Mouse (Mus musculus) hindbrain, embryonic 14.5 days (tissue): ENCODE data around the gene Parvb. TPM values are rescaled to one million over a fixed set of nuclear protein-coding genes. Genes with fewer than 3 reads are reported as not detected.
"Not testable (repeated sequence)": the region's sequence is repeated elsewhere in the genome, so short reads cannot be mapped to it uniquely, and the experiment has no call there.

Source experiments
- ATAC-seq: fragments of 200-750 bp; cut with Nextera tagmentation; 2 replicates; pipeline ENCODE4 v1.8.0; 2017; ENCODE audit warnings: moderate number of reproducible peaks, mild to moderate bottlenecking, moderate TSS enrichment, moderate library complexity; ENCODE audit not compliant: low FRiP score
- DNase-seq: peaks from one replicate; pipeline ENCODE4 v3.0.0-alpha.2; 2015; ENCODE audit warnings: low spot score
- H3K27ac ChIP-seq: fragments of 300-500 bp; sonication (generic); 2 replicates; pipeline ENCODE4 v1.5.1; 2014; ENCODE audit warnings: mild to moderate bottlenecking, moderate library complexity
- H3K27me3 ChIP-seq: fragments of 300-500 bp; sonication (generic); 2 replicates; pipeline ENCODE4 v1.6.1; 2014; ENCODE audit warnings: mild to moderate bottlenecking, low read length, mixed read lengths; ENCODE audit not compliant: control insufficient read depth, insufficient read depth
- H3K36me3 ChIP-seq: fragments of 300-500 bp; sonication (generic); replicated peaks from 2 replicates; pipeline ENCODE4 v1.6.1; 2014; ENCODE audit not compliant: control insufficient read depth, insufficient read depth
- H3K4me1 ChIP-seq: fragments of 300-500 bp; sonication (generic); replicated peaks from 2 replicates; pipeline ENCODE4 v1.6.1; 2014; ENCODE audit warnings: antibody characterized with exemption, low read length, mixed read lengths; ENCODE audit not compliant: control insufficient read depth, insufficient read depth
- H3K4me2 ChIP-seq: fragments of 300-500 bp; sonication (generic); replicated peaks from 2 replicates; pipeline ENCODE4 v1.6.1; 2014; ENCODE audit warnings: mild to moderate bottlenecking, moderate library complexity
- H3K4me3 ChIP-seq: fragments of 300-500 bp; sonication (generic); replicated peaks from 2 replicates; pipeline ENCODE4 v1.5.1; 2014; ENCODE audit warnings: mild to moderate bottlenecking, low read length
- H3K9ac ChIP-seq: fragments of 300-500 bp; sonication (generic); 2 replicates; pipeline ENCODE4 v1.6.1; 2014
- H3K9me3 ChIP-seq: fragments of 300-500 bp; sonication (generic); 2 replicates; pipeline ENCODE4 v1.6.1; 2016; ENCODE audit warnings: low read length; ENCODE audit not compliant: control insufficient read depth
- WGBS: fragments of 180-500 bp; shearing (Covaris S2); extraction: QIAGEN DNeasy Blood & Tissue Kit; methylation state at CpG from one replicate; pipeline ENCODE4 v1.1.7; 2014; 5-methylcytosine and 5-hydroxymethylcytosine counted together
- polyA plus RNA-seq: library from polyadenylated mRNA; unstranded; fragments of >200 nt; fragmentation: Nextera tagmentation; extraction: Ambion mirVana; gene quantifications from 2 replicates; pipeline ENCODE4 v1.2.1, GENCODE M21; 2014

Parvb gene
- polyA plus RNA-seq, 1 experiment from 2014 or later, result 4.1 TPM

GRCm38 (mm10) chr15:84276066-84276465 lies 44.2 kb downstream of the Parvb start:
- no peak overlapping the region for H3K4me2 ChIP-seq
- H3K9me3 ChIP-seq, result no peaks in the 10 kb centered on the region
- DNase-seq (no peak), ATAC-seq (no peak)
- 86% methylated on average over 4 of the region's 4 CpGs for WGBS
- 0 out of 2 replicates have a peak, but pooled peaks cover 4% of the 10 kb centered on the region for H3K4me1 ChIP-seq
- H3K27ac ChIP-seq, result no peak overlapping the region
- no peak overlapping the region for H3K9ac ChIP-seq
- H3K4me3 ChIP-seq, result no peak overlapping the region
- no peaks in the 10 kb centered on the region for H3K27me3 ChIP-seq
- H3K36me3 ChIP-seq, result no peaks in the 10 kb centered on the region

- Histone ChIP-seq H3K9ac (no peak overlapping the region), H3K4me2 (no peak overlapping the region), H3K36me3 (no peaks in the 10 kb centered on the region), H3K4me3 (no peak overlapping the region), H3K9me3 (no peaks in the 10 kb centered on the region), H3K27me3 (no peaks in the 10 kb centered on the region), H3K4me1 (0 out of 2 replicates have a peak, but pooled peaks cover 4% of the 10 kb centered on the region), H3K27ac (no peak overlapping the region)
- ATAC-seq (no peak), DNase-seq (no peak)
- 78% methylated on average over 7 of the region's 7 CpGs for WGBS
Measured at GRCm38 (mm10) chr15:84278091-84278490, 46.2 kb downstream of the Parvb start.

GRCm38 (mm10) chr15:84278656-84279055 lies 46.8 kb downstream of the Parvb start:
- H3K4me2 ChIP-seq, result no peak overlapping the region
- DNase-seq, result no peak
- 0 out of 2 replicates have a peak, but pooled peaks cover 4% of the 10 kb centered on the region for H3K4me1 ChIP-seq
- H3K27me3 ChIP-seq, result no peaks in the 10 kb centered on the region
- 0 out of 2 replicates have a peak overlapping the region, but pooled peaks have one; percentile 27 for H3K27ac ChIP-seq
- H3K36me3 ChIP-seq, result no peaks in the 10 kb centered on the region
- H3K9me3 ChIP-seq, result no peaks in the 10 kb centered on the region
- ATAC-seq, result peak; percentile 48; the same call in 1 of the 2 replicates
- H3K9ac ChIP-seq, result no peak overlapping the region
- H3K4me3 ChIP-seq, result no peak overlapping the region
- 30% methylated on average over 7 of the region's 7 CpGs for WGBS

GRCm38 (mm10) chr15:84280309-84280708 lies 48.5 kb downstream of the Parvb start:
- ATAC-seq (no peak), DNase-seq (no peak)
- H3K9me3 ChIP-seq, result no peaks in the 10 kb centered on the region
- no peak overlapping the region for H3K4me3 ChIP-seq
- H3K36me3 ChIP-seq, result no peaks in the 10 kb centered on the region
- H3K27ac ChIP-seq, result no peak overlapping the region
- H3K9ac ChIP-seq, result no peak overlapping the region
- no peaks in the 10 kb centered on the region for H3K27me3 ChIP-seq
- 0 out of 2 replicates have a peak, but pooled peaks cover 4% of the 10 kb centered on the region for H3K4me1 ChIP-seq
- no peak overlapping the region for H3K4me2 ChIP-seq
- 86% methylated on average over 8 of the region's 8 CpGs for WGBS

- Histone ChIP-seq H3K27ac (no peak overlapping the region), H3K9me3 (no peaks in the 10 kb centered on the region), H3K4me2 (no peak overlapping the region), H3K36me3 (no peaks in the 10 kb centered on the region), H3K4me3 (no peak overlapping the region), H3K27me3 (no peaks in the 10 kb centered on the region), H3K4me1 (0 out of 2 replicates have a peak, but pooled peaks cover 4% of the 10 kb centered on the region), H3K9ac (no peak overlapping the region)
- 88% methylated on average over 11 of the region's 11 CpGs for WGBS
- DNase-seq (no peak), ATAC-seq (no peak)
Measured at GRCm38 (mm10) chr15:84280712-84281347, 49.0 kb downstream of the Parvb start.

- H3K27ac ChIP-seq, result no peak overlapping the region
- H3K27me3 ChIP-seq, result no peaks in the 10 kb centered on the region
- DNase-seq (no peak), ATAC-seq (no peak)
- no peak overlapping the region for H3K4me2 ChIP-seq
- 73% methylated on average over 20 of the region's 20 CpGs for WGBS
- H3K9ac ChIP-seq, result no peak overlapping the region
- 0 out of 2 replicates have a peak, but pooled peaks cover 4% of the 10 kb centered on the region for H3K4me1 ChIP-seq
- H3K9me3 ChIP-seq, result no peaks in the 10 kb centered on the region
- no peak overlapping the region for H3K4me3 ChIP-seq
- H3K36me3 ChIP-seq, result no peaks in the 10 kb centered on the region
Measured at GRCm38 (mm10) chr15:84282206-84283085, 50.6 kb downstream of the Parvb start.

- no peak overlapping the region for H3K4me3 ChIP-seq
- H3K9ac ChIP-seq, result no peak overlapping the region
- H3K27ac ChIP-seq, result no peak overlapping the region
- ATAC-seq (no peak), DNase-seq (no peak)
- no peaks in the 10 kb centered on the region for H3K36me3 ChIP-seq
- no peaks in the 10 kb centered on the region for H3K9me3 ChIP-seq
- no peak overlapping the region for H3K4me2 ChIP-seq
- H3K4me1 ChIP-seq, result no peaks in the 10 kb centered on the region
- 68% methylated on average over 5 of the region's 5 CpGs for WGBS
- no peaks in the 10 kb centered on the region for H3K27me3 ChIP-seq
Measured at GRCm38 (mm10) chr15:84284059-84284458, 52.2 kb downstream of the Parvb start.

- no peak overlapping the region for H3K4me3 ChIP-seq
- no peak for DNase-seq
- no peak overlapping the region for H3K4me2 ChIP-seq
- WGBS, result 77% methylated on average over 7 of the region's 7 CpGs
- no peaks in the 10 kb centered on the region for H3K4me1 ChIP-seq
- no peaks in the 10 kb centered on the region for H3K9me3 ChIP-seq
- H3K27ac ChIP-seq, result no peak overlapping the region
- no peaks in the 10 kb centered on the region for H3K27me3 ChIP-seq
- ATAC-seq, result no peak
- H3K36me3 ChIP-seq, result no peaks in the 10 kb centered on the region
- H3K9ac ChIP-seq, result no peak overlapping the region
Measured at GRCm38 (mm10) chr15:84285453-84285852, 53.6 kb downstream of the Parvb start.

GRCm38 (mm10) chr15:84288953-84289352 lies 57.1 kb downstream of the Parvb start:
- H3K4me1 ChIP-seq, H3K27me3 ChIP-seq, DNase-seq, H3K4me3 ChIP-seq, H3K9me3 ChIP-seq, H3K4me2 ChIP-seq, H3K9ac ChIP-seq, H3K27ac ChIP-seq, ATAC-seq, H3K36me3 ChIP-seq: not testable (repeated sequence)
- 85% methylated on average over 1 of the region's 1 CpGs for WGBS
